Mouse (Mus musculus) CD4-positive, CD25-positive, alpha-beta regulatory T cell, adult 2 months (primary cell): Measurements from ENCODE around the gene Parg.

Experiments
- DNase-seq: peaks from one replicate; pipeline ENCODE4 v3.0.0-alpha.2; 2012; ENCODE audit warnings: low read depth, low spot score

Parg gene

GRCm38 (mm10) chr14:32179393-32180195 lies 22.2 kb upstream of the Parg start:
- no peak for DNase-seq

DNA sequence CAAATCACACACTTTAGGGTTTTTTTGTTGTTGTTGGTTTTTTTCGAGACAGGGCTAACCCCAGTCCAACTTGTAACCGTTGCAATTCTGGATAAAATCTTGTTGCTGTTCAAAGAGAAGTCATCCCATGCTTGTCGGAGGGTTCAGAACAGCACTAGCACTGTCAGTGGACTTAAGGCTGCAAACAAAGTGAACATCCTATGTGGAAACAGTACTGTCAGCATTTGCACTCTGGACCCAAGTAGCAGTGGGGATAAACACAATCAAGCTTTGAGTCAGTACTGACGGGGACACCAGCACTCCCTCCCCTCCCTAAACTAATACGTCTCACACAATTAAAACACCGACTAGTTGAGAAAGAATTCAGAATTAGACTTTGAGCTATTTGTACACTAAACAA lies 20.9 kb upstream of the Parg start:
- no peak for DNase-seq

DNA sequence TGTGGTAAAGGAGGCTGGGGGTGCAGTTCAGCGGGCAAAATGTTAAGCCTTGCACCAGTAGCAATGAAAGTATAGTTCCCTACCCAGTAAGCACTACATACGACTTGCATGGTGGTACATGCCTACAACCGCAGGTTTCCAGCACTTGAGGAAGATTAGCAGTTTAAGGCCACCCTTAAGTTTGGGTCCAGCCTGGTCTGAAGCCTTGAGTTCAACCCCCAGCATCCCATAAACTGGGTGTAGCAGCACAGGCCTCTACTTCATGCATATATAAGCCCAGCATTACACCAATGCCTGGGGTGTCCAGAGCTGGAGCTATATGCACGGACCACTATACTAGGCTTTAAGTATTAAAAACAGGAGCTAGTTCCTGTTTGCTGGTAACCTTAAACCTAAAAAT lies 17.9 kb upstream of the Parg start:
- no peak for DNase-seq

DNA sequence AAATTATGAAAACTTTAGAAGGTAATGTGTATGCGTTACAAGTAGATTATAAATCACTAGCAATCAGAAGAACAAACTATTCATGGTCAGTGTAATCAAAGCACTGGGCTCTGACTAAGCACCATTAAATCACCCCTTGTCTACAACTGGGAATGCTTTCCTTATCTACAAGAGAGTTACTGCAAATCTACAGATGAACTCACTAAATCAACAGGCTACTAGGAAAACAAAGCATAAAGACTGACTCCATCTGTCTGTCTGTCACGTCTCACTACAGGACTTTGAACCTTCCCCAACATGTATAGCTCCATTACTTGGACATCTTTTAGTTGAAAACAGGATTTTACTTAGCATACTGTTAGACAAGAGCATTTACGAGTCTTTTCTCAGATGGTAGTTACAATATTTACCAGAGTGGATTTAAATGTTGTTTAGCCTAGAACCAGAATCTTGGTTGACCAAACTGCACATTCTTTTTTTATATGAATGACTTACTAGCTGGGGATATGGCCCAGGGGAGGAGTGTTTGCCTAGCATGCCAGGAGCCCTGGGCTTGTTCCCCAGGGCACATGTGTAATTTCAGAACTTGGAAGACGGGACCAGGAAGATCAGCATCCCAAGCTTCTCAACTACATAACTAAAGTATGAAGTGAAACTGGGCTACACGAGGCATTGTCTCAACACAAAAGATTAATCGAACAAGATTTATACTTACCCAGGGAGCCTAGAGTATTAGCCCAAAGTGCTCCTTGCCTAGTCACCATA lies 10.9 kb upstream of the Parg start:
- no peak for DNase-seq

DNA sequence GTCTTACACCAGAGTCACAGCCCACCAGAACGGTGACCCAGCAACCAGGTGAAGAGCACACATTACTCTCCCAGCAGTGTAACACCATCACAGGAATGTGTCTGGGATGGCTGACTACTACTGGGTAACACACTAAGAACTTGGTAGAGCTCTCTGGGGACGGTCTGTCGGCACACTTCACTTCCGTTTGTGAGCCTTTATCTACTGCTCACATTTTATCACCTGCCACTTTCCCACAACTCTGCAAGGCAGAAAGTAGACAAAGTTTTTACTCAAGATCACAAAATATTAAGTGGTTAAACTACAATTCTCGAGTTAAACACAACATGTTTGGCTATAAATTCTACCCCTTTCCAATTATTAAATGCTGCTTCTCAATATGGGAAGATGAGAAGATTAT lies 9.8 kb upstream of the Parg start:
- DNase-seq = no peak

GRCm38 (mm10) chr14:32192437-32192836 lies 9.3 kb upstream of the Parg start:
- DNase-seq = peak; percentile 70

DNA sequence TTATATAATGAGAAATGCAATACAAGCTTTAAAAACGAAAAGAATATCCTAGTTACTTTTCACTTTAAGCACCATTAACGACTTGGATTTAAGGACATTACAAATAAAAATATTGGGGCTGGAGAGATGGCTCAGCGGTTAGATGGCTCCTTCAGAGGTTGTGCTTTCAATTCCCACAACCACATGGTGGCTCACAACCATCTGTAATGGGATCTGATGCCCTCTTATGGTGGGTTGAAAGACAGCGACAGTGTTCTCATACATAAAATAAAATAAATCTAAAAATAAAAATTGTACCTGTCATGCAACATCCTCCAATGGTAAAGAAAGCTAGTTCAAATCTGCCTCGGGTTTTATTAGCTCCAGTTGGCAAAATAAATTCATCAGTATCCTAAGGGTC lies 8.2 kb upstream of the Parg start:
- peak; percentile 14 for DNase-seq

DNA sequence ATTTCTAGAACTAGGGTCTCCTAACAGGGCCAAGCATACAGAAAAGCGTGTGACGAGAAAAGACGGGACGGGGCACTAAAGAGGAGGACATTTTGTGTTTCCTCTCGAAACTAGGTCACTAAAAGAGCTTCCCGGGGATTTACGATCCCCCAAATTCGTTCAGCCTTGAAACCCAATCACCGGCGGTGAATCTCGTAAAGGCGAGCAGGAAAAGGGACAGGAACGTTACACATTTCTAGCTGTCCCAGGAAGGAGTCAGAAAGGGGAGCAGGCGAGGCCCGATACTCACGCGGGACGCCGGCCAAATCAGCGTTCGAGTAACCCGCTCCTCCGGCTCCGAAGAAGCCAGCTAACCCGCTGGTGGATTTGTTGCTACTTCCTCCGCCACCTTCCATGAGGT lies 395 bp upstream of the Parg start:
- peak; percentile 40 for DNase-seq

DNA sequence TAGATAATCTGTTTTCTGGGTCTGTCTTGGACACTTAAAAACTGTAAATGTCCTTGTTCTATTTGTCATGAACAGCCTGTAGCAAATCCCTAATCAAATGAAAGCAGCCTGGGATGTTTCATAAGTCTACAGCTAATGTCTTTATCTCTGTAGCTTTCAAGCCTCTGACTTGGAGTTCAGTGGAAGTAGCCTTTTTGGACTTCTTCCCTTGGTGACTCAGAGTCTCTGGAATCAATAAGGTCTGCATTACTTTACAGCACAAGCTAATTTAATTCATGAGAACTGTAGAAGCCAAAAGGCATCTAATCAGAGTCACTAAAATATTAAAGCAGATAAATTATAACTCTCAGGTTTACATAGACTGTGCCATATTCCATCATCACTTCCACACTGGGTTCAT lies 24.9 kb downstream of the Parg start:
- DNase-seq = no peak

DNA sequence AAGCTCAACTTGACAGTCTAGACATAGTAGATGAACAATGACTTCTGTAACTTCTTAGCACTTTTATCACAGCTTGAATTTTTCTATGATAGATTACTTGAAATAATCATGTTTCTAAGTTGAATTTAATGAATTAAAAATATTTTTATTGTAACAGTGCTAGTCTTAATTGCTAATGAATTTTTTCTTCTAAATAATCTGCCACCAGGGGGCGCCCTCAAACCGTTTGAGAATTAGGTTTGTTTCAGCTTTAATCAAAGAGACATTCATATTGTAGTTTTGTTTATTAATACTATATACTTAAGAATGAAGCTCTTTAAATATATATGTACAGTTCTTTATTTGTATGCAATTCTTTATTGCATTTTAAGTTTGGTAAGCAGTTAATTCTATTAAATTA lies 27.2 kb downstream of the Parg start:
- DNase-seq = peak; percentile 69

DNA sequence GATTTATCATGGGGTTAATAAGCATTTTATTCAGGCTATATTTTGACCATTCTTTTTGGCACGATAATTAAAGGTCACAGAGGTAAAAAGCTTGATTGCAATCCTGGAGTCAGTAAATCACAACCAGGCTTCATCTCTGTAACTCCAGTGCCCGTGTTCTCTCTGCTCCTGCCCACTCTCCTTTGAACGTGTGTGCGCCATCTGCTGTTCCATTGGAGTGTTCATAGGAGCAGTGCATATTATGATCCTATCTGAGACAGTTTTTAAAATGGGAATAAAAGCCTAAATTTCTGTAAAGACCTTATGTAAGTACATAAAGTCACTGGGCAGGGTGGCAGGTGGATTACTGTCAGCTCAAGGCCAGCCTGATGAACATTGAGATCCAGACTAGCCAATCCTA lies 40.7 kb downstream of the Parg start:
- DNase-seq = no peak

- DNase-seq = no peak
Measured at GRCm38 (mm10) chr14:32246019-32246418, 44.3 kb downstream of the Parg start.

- no peak for DNase-seq
Measured at GRCm38 (mm10) chr14:32249616-32250015, 47.9 kb downstream of the Parg start.

- no peak for DNase-seq
Measured at GRCm38 (mm10) chr14:32260830-32261229, 59.1 kb downstream of the Parg start.

DNA sequence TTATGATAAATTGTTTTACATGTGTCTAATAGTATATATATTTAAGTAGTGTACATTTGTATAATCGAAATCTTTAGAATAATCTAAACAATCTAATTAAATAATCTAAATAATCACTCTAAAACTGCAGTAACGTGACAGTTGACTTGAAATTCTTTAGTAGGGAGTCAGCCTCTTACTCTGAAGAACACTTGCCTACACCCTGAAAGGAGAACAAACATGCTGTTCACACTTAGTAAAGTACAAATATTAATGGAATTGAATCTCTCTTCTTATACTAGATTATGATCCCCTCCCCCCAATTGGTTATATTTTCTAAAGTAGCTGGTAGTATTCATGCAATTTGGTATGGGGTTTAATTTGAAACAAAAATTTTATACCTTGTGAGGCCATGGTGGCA lies 60.0 kb downstream of the Parg start:
- no peak for DNase-seq

DNA sequence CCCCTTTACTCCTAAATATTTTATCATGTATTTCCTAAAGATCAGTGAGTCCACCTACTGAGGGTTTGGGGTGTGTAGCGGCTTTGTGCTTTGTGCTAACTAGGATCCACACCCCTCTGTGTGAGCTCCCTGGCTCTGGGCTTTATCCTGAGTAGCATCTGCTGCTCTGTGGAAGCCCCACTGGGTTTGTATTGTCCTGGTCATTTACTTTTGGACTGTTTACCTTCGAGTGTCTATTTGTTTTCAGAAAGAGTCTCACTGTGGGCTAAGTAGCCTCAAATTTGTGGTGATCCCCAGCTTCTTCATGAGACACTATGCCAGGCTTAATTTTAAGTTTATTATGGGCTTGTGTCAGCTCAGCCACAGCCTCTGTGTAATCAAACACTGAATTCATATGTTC lies 67.2 kb downstream of the Parg start:
- DNase-seq = no peak

DNA sequence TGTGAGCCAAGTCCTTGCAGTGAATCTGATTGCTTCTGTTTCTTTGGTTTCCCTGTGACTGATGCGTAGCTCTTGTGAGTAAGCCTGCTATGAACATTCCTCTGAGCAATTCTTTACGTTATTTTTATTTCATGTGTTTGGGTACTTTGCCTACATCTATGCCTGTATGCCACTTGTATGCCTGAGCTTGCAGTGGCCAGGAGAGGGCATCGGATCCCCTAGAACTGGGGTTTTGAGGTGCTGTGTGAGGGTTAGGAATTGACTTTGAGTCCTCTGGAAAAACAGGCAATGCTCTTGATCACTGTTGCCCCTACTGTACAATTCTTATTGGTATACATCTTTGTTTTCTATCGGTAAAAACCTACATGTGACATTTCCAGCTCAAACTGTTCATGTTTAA lies 67.8 kb downstream of the Parg start:
- no peak for DNase-seq

DNA sequence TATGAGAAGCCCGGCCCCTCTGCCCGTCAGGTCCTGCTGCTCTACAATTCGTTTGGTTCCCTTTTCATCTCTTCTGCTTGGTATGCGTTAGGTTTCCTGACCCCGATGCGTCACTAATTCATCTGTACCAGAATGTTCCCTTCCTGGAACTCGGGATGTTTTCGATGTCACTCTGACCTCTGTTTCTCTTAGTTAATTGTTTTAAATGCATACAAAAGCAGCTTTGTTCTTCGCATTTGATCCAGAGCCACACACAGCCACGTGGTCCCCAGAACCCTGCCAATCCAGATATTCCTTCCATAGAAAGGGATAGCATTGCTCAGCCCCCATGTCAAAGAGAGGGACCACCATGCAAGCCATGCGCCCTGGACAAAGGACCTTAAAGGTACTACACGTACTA lies 99.9 kb downstream of the Parg start:
- DNase-seq = no peak

GRCm38 (mm10) chr14:32302423-32302822 lies 100.7 kb downstream of the Parg start:
- DNase-seq = no peak

DNA sequence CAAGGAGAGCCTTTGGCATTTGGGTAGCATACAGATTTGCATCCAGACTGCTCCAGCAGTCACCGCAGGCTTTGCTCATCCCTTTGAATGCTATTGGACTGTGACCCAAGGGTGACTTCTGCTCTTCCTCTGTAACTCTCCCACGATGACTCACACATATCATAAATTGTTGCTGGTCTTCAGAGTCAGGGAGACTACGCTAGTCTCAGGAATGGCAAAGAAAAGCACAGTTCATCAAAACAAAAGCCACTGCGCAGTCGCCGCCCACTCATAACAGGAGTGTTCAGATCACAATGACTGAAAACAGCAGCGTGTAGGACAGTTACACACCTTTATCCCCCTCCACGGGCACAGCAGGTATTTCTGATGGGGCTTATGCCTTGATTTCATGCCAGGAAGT lies 103.2 kb downstream of the Parg start:
- DNase-seq = no peak

DNA sequence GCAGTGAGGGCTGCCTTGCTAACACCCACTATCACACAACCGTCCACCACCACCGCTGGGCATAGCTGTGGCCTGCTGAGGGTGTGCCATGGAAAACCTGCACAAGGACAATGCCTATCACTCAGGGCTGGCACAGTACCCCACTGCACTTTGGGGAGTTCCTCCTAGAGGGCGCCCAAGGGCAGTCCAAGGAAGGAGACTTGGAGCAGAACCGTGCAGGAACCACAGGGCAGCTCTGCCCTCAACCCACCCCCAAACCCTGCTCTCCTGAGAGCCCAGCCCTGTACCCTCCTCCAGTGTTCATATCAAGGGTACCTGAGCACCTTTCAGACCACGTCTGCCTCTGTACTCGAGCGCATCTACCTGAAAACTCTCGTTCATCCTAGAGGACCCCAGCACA lies 108.1 kb downstream of the Parg start:
- peak; percentile 26 for DNase-seq

DNA sequence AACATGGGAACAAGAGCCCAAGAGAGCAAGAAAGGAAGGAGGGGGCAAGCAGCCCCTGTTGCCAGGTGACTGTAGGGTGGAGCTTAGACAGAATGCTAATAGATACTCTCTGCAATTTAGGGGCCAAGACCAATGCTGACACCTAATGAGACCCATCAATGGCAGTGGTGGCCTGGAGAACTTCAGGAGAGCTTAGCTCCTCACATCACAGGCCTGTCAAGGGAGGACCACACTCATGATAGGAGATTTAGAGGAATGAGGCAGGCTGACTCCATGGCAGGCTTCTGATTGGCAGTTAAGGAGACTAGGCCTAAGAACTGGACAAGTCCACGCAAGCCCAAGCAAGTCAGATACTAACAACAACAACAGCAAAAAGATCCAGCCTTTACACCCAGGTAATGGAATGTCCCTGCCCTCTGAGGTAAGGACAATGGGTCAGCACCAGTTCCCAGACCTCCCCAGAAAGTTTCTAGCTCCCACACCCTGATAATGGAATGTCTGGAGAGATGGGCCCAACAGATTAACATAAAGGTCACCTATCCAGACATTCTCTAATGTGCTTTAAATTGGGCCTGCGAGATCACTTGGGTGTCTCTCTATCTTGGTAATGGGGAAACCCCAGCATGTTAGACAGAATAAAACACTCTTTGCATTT lies 109.8 kb downstream of the Parg start:
- DNase-seq = no peak

- DNase-seq = no peak
Measured at GRCm38 (mm10) chr14:32317822-32318221, 116.1 kb downstream of the Parg start.
